Mouse (Mus musculus) heart, embryonic 15.5 days (tissue): ENCODE results near the gene Atrnl1. TPM values are rescaled to one million over a fixed set of nuclear protein-coding genes. Genes with fewer than 3 reads are reported as not detected.

Experiments
- ATAC-seq: fragments of 200-750 bp; cut with Nextera tagmentation; replicated peaks from 2 replicates; pipeline ENCODE4 v1.8.0; 2017; ENCODE audit warnings: low read depth, moderate TSS enrichment; ENCODE audit not compliant: insufficient number of reproducible peaks, insufficient read depth, low FRiP score
- H3K27ac ChIP-seq: fragments of 300-500 bp; sonication (generic); 2 replicates; pipeline ENCODE4 v1.5.1; 2015; ENCODE audit warnings: mild to moderate bottlenecking, inconsistent platforms
- H3K27me3 ChIP-seq: fragments of 300-500 bp; sonication (generic); 2 replicates; pipeline ENCODE4 v1.6.1; 2015; ENCODE audit warnings: inconsistent platforms
- H3K36me3 ChIP-seq: fragments of 300-500 bp; sonication (generic); 2 replicates; pipeline ENCODE4 v1.6.1; 2015; ENCODE audit warnings: mild to moderate bottlenecking, inconsistent platforms
- H3K4me1 ChIP-seq: fragments of 300-500 bp; sonication (generic); replicated peaks from 2 replicates; pipeline ENCODE4 v1.6.1; 2015; ENCODE audit warnings: inconsistent platforms
- H3K4me2 ChIP-seq: fragments of 300-500 bp; sonication (generic); 2 replicates; pipeline ENCODE4 v1.6.1; 2015; ENCODE audit warnings: inconsistent platforms, mild to moderate bottlenecking, moderate library complexity
- H3K4me3 ChIP-seq: fragments of 300-500 bp; sonication (generic); 2 replicates; pipeline ENCODE4 v1.5.1; 2015; ENCODE audit warnings: mild to moderate bottlenecking, inconsistent platforms
- H3K9ac ChIP-seq: fragments of 300-500 bp; sonication (generic); 2 replicates; pipeline ENCODE4 v1.6.1; 2015; ENCODE audit warnings: mild to moderate bottlenecking, inconsistent platforms
- H3K9me3 ChIP-seq: fragments of 300-500 bp; sonication (generic); replicated peaks from 2 replicates; pipeline ENCODE4 v1.6.1; 2016; ENCODE audit warnings: inconsistent platforms
- WGBS: fragments of 180-500 bp; shearing (Covaris S2); methylation state at CpG from one replicate; pipeline ENCODE4 v1.1.7; 2015; ENCODE audit warnings: mixed read lengths; 5-methylcytosine and 5-hydroxymethylcytosine counted together
- polyA plus RNA-seq: library from polyadenylated mRNA; unstranded; fragments of >200 nt; fragmentation: Nextera tagmentation; extraction: Ambion mirVana; gene quantifications from 2 replicates; pipeline ENCODE4 v1.2.1, GENCODE M21; 2015

The Atrnl1 gene
- polyA plus RNA-seq, 1 experiment from 2014 or later = 2.9 TPM

GRCm38 (mm10) chr19:58084826-58085225 lies 474.0 kb downstream of the Atrnl1 start:
- no peak for ATAC-seq
- Histone ChIP-seq H3K4me1 (0 out of 2 replicates have a peak, but pooled peaks cover 4% of the 10 kb centered on the region), H3K27ac (no peak overlapping the region), H3K4me2 (no peak overlapping the region), H3K27me3 (no peaks in the 10 kb centered on the region), H3K9ac (no peak overlapping the region), H3K9me3 (no peaks in the 10 kb centered on the region), H3K4me3 (no peak overlapping the region), H3K36me3 (no peaks in the 10 kb centered on the region)
- WGBS = 88% methylated on average over 14 of the region's 14 CpGs

- WGBS = 85% methylated on average over 8 of the region's 8 CpGs
- H3K36me3 ChIP-seq = no peaks in the 10 kb centered on the region
- no peak for ATAC-seq
These were observed 475.9 kb downstream of the Atrnl1 start for GRCm38 (mm10) chr19:58086734-58087133.

GRCm38 (mm10) chr19:58087901-58088300 lies 477.1 kb downstream of the Atrnl1 start:
- Histone ChIP-seq H3K9ac (no peak overlapping the region), H3K27ac (no peak overlapping the region), H3K4me2 (no peak overlapping the region), H3K4me3 (no peak overlapping the region), H3K9me3 (no peaks in the 10 kb centered on the region), H3K27me3 (no peaks in the 10 kb centered on the region), H3K36me3 (no peaks in the 10 kb centered on the region), H3K4me1 (0 out of 2 replicates have a peak, but pooled peaks cover 4% of the 10 kb centered on the region)
- WGBS = 79% methylated on average over 1 of the region's 1 CpGs
- no peak for ATAC-seq

More at GRCm38 (mm10) chr19:58086734-58087133, 475.9 kb downstream of the Atrnl1 start:
- H3K9ac ChIP-seq = no peak overlapping the region
- H3K9me3 ChIP-seq = no peaks in the 10 kb centered on the region
- H3K27me3 ChIP-seq = no peaks in the 10 kb centered on the region
- no peak overlapping the region for H3K27ac ChIP-seq
- no peak overlapping the region for H3K4me2 ChIP-seq
- 0 out of 2 replicates have a peak, but pooled peaks cover 4% of the 10 kb centered on the region for H3K4me1 ChIP-seq
- H3K4me3 ChIP-seq = no peak overlapping the region

DNA sequence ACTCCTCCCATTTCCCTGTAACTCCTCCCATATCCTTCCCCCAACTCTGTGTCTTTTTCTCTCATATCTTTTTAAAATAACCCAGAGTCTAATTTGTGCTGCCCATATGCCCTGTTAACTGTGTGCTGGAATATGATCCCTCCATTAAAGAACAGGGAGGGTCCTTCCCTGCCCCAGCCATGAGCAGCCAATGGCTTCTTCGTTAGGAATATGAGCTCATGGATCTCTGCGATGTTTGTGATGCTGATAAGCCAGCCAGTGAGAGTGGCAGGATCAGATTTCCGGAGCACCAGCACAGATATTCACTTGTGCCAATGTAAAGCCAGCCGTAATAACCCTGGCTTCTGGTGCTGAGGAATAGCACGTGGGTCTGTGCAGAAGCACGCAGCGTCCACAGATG lies 477.6 kb downstream of the Atrnl1 start:
- no peaks in the 10 kb centered on the region for H3K36me3 ChIP-seq
- H3K9ac ChIP-seq = no peak overlapping the region
- peak; percentile 35; the same call in 1 of the 2 replicates for ATAC-seq
- no peaks in the 10 kb centered on the region for H3K9me3 ChIP-seq
- 0 out of 2 replicates have a peak, but pooled peaks cover 4% of the 10 kb centered on the region for H3K4me1 ChIP-seq
- 33% methylated on average over 7 of the region's 7 CpGs for WGBS
- no peaks in the 10 kb centered on the region for H3K27me3 ChIP-seq
- H3K27ac ChIP-seq = no peak overlapping the region
- H3K4me3 ChIP-seq = no peak overlapping the region
- H3K4me2 ChIP-seq = no peak overlapping the region

DNA sequence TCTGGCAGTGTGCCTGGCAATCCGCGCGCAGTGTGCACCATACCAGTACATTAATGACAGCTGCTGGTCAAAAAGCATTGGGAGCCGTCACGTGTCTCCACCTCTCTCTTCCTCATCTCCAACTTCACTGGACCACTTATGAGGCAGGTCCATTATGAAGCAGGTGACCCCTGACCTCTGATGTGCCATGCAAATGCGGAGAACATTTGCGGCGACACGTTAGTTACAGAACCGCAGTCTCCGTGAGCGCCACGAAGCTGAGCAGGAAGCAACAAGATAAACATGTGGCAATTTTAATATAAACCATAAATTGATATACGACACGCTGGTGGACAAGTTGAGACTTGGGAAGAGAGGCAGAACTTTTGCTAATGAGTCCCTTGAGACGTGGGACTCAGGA lies 481.1 kb downstream of the Atrnl1 start:
- H3K9me3 ChIP-seq = no peaks in the 10 kb centered on the region
- 92% methylated on average over 16 of the region's 16 CpGs for WGBS
- H3K4me1 ChIP-seq = 0 out of 2 replicates have a peak, but pooled peaks cover 4% of the 10 kb centered on the region
- H3K4me3 ChIP-seq = no peak overlapping the region
- no peak overlapping the region for H3K9ac ChIP-seq
- no peak overlapping the region for H3K4me2 ChIP-seq
- no peak for ATAC-seq
- H3K27me3 ChIP-seq = no peaks in the 10 kb centered on the region
- no peaks in the 10 kb centered on the region for H3K36me3 ChIP-seq
- no peak overlapping the region for H3K27ac ChIP-seq

GRCm38 (mm10) chr19:58094781-58095543 lies 484.1 kb downstream of the Atrnl1 start:
- no peak overlapping the region for H3K9ac ChIP-seq
- H3K36me3 ChIP-seq = no peaks in the 10 kb centered on the region
- no peak overlapping the region for H3K4me3 ChIP-seq
- no peaks in the 10 kb centered on the region for H3K9me3 ChIP-seq
- 71% methylated on average over 14 of the region's 14 CpGs for WGBS
- no peak overlapping the region for H3K4me2 ChIP-seq
- no peaks in the 10 kb centered on the region for H3K27me3 ChIP-seq
- no peaks in the 10 kb centered on the region for H3K4me1 ChIP-seq
- no peak for ATAC-seq
- H3K27ac ChIP-seq = no peak overlapping the region

DNA sequence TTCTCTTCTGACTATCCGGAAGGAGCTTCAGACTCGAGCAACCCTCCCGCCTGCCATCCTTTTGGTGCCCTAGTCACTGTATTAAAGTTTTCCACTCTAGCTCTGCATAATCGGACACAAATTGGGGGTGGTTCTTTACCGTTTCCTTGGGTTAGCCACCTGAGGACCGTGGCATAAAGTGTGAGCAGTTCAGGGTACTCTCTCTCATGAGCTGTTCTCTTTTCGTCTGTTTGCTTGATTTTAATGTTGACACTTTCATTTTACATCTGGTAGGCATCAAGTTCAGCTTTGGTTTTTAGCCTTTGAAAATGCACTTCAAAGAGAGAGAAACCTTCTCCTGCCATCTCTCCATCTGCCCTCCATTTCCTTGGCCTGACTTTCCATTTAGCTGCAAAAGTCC lies 484.9 kb downstream of the Atrnl1 start:
- WGBS = 68% methylated on average over 7 of the region's 7 CpGs
- no peak overlapping the region for H3K9ac ChIP-seq
- H3K27ac ChIP-seq = no peak overlapping the region
- no peaks in the 10 kb centered on the region for H3K36me3 ChIP-seq
- no peak overlapping the region for H3K4me2 ChIP-seq
- no peaks in the 10 kb centered on the region for H3K27me3 ChIP-seq
- H3K9me3 ChIP-seq = no peaks in the 10 kb centered on the region
- ATAC-seq = no peak
- no peaks in the 10 kb centered on the region for H3K4me1 ChIP-seq
- no peak overlapping the region for H3K4me3 ChIP-seq

GRCm38 (mm10) chr19:58097195-58097594 lies 486.4 kb downstream of the Atrnl1 start:
- no peak overlapping the region for H3K4me2 ChIP-seq
- H3K4me1 ChIP-seq = no peaks in the 10 kb centered on the region
- H3K27me3 ChIP-seq = no peaks in the 10 kb centered on the region
- H3K9me3 ChIP-seq = no peaks in the 10 kb centered on the region
- ATAC-seq = no peak
- H3K27ac ChIP-seq = no peak overlapping the region
- no peak overlapping the region for H3K4me3 ChIP-seq
- H3K36me3 ChIP-seq = no peaks in the 10 kb centered on the region
- H3K9ac ChIP-seq = no peak overlapping the region
- WGBS = 87% methylated on average over 2 of the region's 2 CpGs

DNA sequence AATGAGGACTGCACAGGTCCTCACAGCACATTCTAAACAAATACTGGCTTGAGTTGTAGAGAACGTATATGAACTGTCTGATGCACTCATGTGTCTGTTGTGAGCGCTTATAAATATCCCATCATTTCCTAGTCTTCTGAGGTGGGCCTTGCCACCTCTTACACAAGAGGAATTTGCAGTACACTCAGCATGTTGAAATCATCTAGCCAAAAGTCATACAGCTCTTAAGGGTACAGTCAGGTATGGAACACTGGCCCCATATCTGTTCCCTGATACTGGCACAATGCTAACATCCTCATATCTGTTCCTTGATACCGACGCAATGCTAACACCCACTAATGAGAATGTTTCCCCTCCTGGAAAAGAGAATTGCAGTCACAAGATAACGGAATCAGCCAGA lies 488.7 kb downstream of the Atrnl1 start:
- WGBS = 67% methylated on average over 5 of the region's 5 CpGs
- Histone ChIP-seq H3K27me3 (no peaks in the 10 kb centered on the region), H3K4me3 (no peak overlapping the region), H3K4me2 (no peak overlapping the region), H3K4me1 (peaks cover 5% of the 10 kb centered on the region), H3K27ac (no peak overlapping the region), H3K36me3 (no peaks in the 10 kb centered on the region), H3K9ac (no peak overlapping the region), H3K9me3 (no peaks in the 10 kb centered on the region)
- ATAC-seq = no peak

DNA sequence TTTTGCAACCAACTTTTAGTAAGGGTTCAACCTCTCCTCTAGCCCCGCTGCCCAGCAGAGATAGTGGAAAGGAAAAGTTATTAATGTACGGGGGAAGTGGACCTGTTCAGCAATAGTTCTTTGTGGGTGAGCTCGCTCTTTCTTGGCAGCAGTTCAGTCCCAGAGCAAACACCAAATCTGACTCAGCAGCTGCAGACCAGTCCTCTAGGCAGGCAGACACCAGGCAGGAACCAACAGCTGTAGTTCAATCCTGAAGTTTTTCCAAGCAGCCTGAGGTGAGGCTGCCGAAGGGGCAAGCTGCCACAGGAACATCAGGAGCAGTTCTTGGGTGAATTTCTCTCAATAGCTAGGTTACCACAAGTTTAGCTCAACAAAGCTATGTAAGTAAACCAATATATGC lies 489.5 kb downstream of the Atrnl1 start:
- H3K4me1 ChIP-seq = peaks cover 7% of the 10 kb centered on the region
- no peak overlapping the region for H3K27ac ChIP-seq
- no peaks in the 10 kb centered on the region for H3K27me3 ChIP-seq
- H3K4me3 ChIP-seq = no peak overlapping the region
- no peaks in the 10 kb centered on the region for H3K9me3 ChIP-seq
- no peaks in the 10 kb centered on the region for H3K36me3 ChIP-seq
- ATAC-seq = no peak
- 53% methylated on average over 4 of the region's 4 CpGs for WGBS
- no peak overlapping the region for H3K9ac ChIP-seq
- no peak overlapping the region for H3K4me2 ChIP-seq

- Histone ChIP-seq H3K4me2 (no peak overlapping the region), H3K4me1 (peaks cover 7% of the 10 kb centered on the region), H3K27me3 (no peaks in the 10 kb centered on the region), H3K36me3 (no peaks in the 10 kb centered on the region), H3K9ac (no peak overlapping the region), H3K4me3 (no peak overlapping the region), H3K9me3 (no peaks in the 10 kb centered on the region), H3K27ac (no peak overlapping the region)
- 0 out of 2 replicates have a peak, but pooled peaks have one; percentile 47 for ATAC-seq
- WGBS = 48% methylated on average over 7 of the region's 7 CpGs
These were observed 493.7 kb downstream of the Atrnl1 start for GRCm38 (mm10) chr19:58104544-58104943.

GRCm38 (mm10) chr19:58107632-58108031 lies 496.8 kb downstream of the Atrnl1 start:
- 83% methylated on average over 10 of the region's 10 CpGs for WGBS
- Histone ChIP-seq H3K27me3 (no peaks in the 10 kb centered on the region), H3K36me3 (no peaks in the 10 kb centered on the region), H3K9me3 (no peaks in the 10 kb centered on the region), H3K4me2 (no peak overlapping the region), H3K9ac (no peak overlapping the region), H3K27ac (no peak overlapping the region), H3K4me3 (no peak overlapping the region), H3K4me1 (peaks cover 7% of the 10 kb centered on the region)
- no peak for ATAC-seq
